Mouse (Mus musculus) telencephalon, adult 2 months (tissue): ENCODE data around the gene Rorb.

Source experiments
- DNase-seq: peaks from one replicate; pipeline ENCODE4 v3.0.0-alpha.2; 2011; ENCODE audit warnings: low read depth, low spot score

Gene Rorb

GRCm38 (mm10) chr19:18889117-18889627, 221.8 kb downstream of the Rorb start:
- peak; percentile 23 for DNase-seq

DNA sequence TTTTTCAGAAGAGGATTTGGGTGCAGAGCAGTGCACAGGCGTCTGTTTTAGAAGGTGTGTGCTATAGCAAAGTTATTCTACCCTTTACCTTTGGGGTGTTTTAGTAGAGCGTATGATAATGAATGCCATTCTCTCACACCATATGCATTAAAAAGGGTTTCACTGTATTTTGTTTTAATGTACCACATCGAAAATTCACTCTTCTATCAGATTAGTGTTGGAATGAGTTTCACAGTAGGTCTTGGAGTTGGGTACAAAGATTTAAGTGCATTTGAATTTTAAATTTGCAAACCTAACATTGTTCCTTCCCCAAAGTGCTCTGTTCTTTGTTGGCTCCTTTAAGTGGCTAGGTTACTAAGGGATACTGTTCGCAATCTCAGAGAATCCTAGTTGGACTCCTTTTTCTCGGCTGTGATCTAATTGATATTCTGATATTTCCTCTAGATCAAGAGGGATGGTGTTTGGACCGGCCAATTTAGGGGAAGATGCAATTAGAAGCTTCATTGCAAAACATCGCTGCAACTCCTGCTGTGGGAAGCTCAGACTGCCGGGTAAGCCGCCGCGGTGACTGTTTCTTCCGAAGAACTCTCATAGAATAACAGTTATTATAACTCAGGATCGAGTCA, 222.4 kb downstream of the Rorb start:
- DNase-seq, result no peak

- DNase-seq, result no peak
These were observed 223.2 kb downstream of the Rorb start for GRCm38 (mm10) chr19:18887646-18888407.

DNA sequence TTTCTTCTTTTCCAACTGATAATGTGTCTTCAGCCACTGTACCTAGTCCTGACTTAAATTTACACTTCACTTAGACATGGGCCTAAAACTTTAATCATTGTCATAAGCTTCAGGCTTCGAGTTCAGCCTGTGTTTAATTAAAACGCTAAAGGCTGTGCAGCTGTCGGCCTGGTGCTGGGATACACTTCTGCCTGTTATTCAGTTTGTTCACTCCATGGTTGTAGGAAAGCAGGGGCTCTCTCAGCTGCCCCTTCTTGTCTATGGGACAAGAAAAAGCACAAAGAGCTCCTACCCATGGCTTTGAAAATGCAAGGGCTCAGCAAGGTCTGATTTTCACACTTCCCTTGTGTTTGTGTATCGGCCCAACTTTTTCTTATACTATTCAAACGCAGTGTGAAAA, 229.8 kb downstream of the Rorb start:
- DNase-seq, result no peak
